Mouse (Mus musculus) embryo, embryonic 10 days (tissue): ENCODE results near the gene Furin.
"Not testable (repeated sequence)": the region's sequence is repeated elsewhere in the genome, so short reads cannot be mapped to it uniquely, and the experiment has no call there.

Experiments used
- DNase-seq: peaks from one replicate; pipeline ENCODE4 v3.0.0-alpha.2; 2015; ENCODE audit warnings: low spot score

Furin gene

GRCm38 (mm10) chr7:80401041-80401859 lies 4.0 kb downstream of the Furin start:
- DNase-seq: no peak

- DNase-seq: no peak
These were observed 4.7 kb downstream of the Furin start for GRCm38 (mm10) chr7:80400571-80400970.

- no peak for DNase-seq
These were observed 5.1 kb downstream of the Furin start for GRCm38 (mm10) chr7:80400099-80400498.

- no peak for DNase-seq
These were observed 6.4 kb downstream of the Furin start for GRCm38 (mm10) chr7:80398654-80399444.

GRCm38 (mm10) chr7:80397986-80398385 lies 7.2 kb downstream of the Furin start:
- no peak for DNase-seq

- DNase-seq: not testable (repeated sequence)
These were observed 8.8 kb downstream of the Furin start for GRCm38 (mm10) chr7:80396427-80396826.

- no peak for DNase-seq
These were observed 10.6 kb downstream of the Furin start for GRCm38 (mm10) chr7:80394600-80394999.

- no peak for DNase-seq
These were observed 13.1 kb downstream of the Furin start for GRCm38 (mm10) chr7:80392119-80392518.

- DNase-seq: peak; percentile 55
These were observed 17.3 kb downstream of the Furin start, which contains the start of gene Fes for GRCm38 (mm10) chr7:80387633-80388543. TSS of gene Fes (minus strand) at chr7:80387946.

- DNase-seq: peak; percentile 31
These were observed 18.1 kb downstream of the Furin start for GRCm38 (mm10) chr7:80387033-80387632.

GRCm38 (mm10) chr7:80386235-80386930 lies 18.9 kb downstream of the Furin start:
- DNase-seq: peak; percentile 96

GRCm38 (mm10) chr7:80382919-80383318 lies 22.3 kb downstream of the Furin start:
- no peak for DNase-seq

- DNase-seq: peak; percentile 49
These were observed 25.7 kb downstream of the Furin start for GRCm38 (mm10) chr7:80379531-80379930.

GRCm38 (mm10) chr7:80377471-80377870 lies 27.8 kb downstream of the Furin start:
- peak; percentile 81 for DNase-seq

- no peak for DNase-seq
These were observed 29.0 kb downstream of the Furin start for GRCm38 (mm10) chr7:80376192-80376591.

- DNase-seq: no peak
These were observed 29.7 kb downstream of the Furin start for GRCm38 (mm10) chr7:80375376-80376039.

- DNase-seq: no peak
These were observed 30.5 kb downstream of the Furin start for GRCm38 (mm10) chr7:80374733-80375132.

- DNase-seq: no peak
These were observed 31.0 kb downstream of the Furin start for GRCm38 (mm10) chr7:80374280-80374679.

GRCm38 (mm10) chr7:80373850-80374249 lies 31.4 kb downstream of the Furin start:
- no peak for DNase-seq

GRCm38 (mm10) chr7:80373352-80373751 lies 31.9 kb downstream of the Furin start:
- DNase-seq: no peak
